Mouse (Mus musculus) stomach, postnatal 0 days (tissue): ENCODE measurements around the gene Ifi207.

Source experiments
- CTCF ChIP-seq: IDR thresholded peaks from 2 replicates; pipeline ENCODE4 v1.5.1; 2016; ENCODE audit warnings: antibody characterized with exemption, low read depth, mild to moderate bottlenecking, moderate library complexity
- EP300 ChIP-seq: optimal IDR thresholded peaks from 2 replicates; pipeline ENCODE3; 2016; ENCODE audit warnings: antibody characterized with exemption

- TF ChIP-seq CTCF (no peak), EP300 (no peak)
These were observed 1.0 kb downstream of the Ifi207 start for GRCm38 (mm10) chr1:173740537-173740936.
